In genomic region chr10:19849771-19850365, GRCm38 (mm10) we compare ENCODE assay signal across 8 mouse cellular contexts. TPM values are rescaled to one million over a fixed set of nuclear protein-coding genes. Genes with fewer than 3 reads are reported as not detected.
A peak's percentile ranks its signal among the peaks of the same experiment; 100 is the strongest.
DNase-seq lines count a peak whose midpoint lies in the region; ATAC-seq and TF ChIP-seq lines count a peak whose summit lies in the region.

No protein-coding gene starts in this region.

- no peak overlapping the region for H3K27ac ChIP-seq in gastrocnemius, adult 2 months
- no peak overlapping the region for H3K27ac ChIP-seq in embryonic facial prominence, embryonic 13.5 days

- DNase-seq in gastrocnemius, adult 2 months, result peak; percentile 16
- DNase-seq in gastrocnemius, adult 8-10 months (ENCODE audit: low spot score in 2 of 2), result no peak
- DNase-seq in induced T-regulatory cell, adult 2 months (ENCODE audit: low read depth), result peak; percentile 46
- DNase-seq in naive thymus-derived CD4-positive, alpha-beta T cell, adult 2 months (ENCODE audit: low read depth), result peak; percentile 20
- DNase-seq in urinary bladder, adult 18-20 months (ENCODE audit: low spot score in 2 of 2), result no peak
- no peak for DNase-seq in frontal cortex, adult 2 months (ENCODE audit: extremely low spot score in 1 of 2, low spot score in 1 of 2)

- TF ChIP-seq CTCF in gastrocnemius, adult 2 months (IDR thresholded peaks at IDR 0.05), result no peak

- peak overlapping the region; percentile 70 for H3K4me3 ChIP-seq in gastrocnemius, adult 2 months
- H3K4me3 ChIP-seq in embryonic facial prominence, embryonic 13.5 days, result peak overlapping the region; percentile 60

- peaks cover 30% of the 10 kb centered on the region for H3K4me1 ChIP-seq in embryonic facial prominence, embryonic 13.5 days

- H3K4me2 ChIP-seq in embryonic facial prominence, embryonic 13.5 days, result peak overlapping the region; percentile 99

- WGBS in embryonic facial prominence, embryonic 13.5 days, result 1% methylated on average over 28 of the region's 32 CpGs

- H3K36me3 ChIP-seq in embryonic facial prominence, embryonic 13.5 days, result no peaks in the 10 kb centered on the region

- ATAC-seq in CD4-positive, CD25-positive, alpha-beta regulatory T cell, adult 4 months, result peak; percentile 10
- 0 out of 2 replicates have a peak, but pooled peaks have one; percentile 22 for ATAC-seq in embryonic facial prominence, embryonic 13.5 days (ENCODE audit: insufficient number of reproducible peaks, insufficient read depth, low FRiP score, low TSS enrichment, low read depth)

- H3K9me3 ChIP-seq in embryonic facial prominence, embryonic 13.5 days, result no peaks in the 10 kb centered on the region

- H3K27me3 ChIP-seq in embryonic facial prominence, embryonic 13.5 days, result peaks cover 73% of the 10 kb centered on the region

- peak overlapping the region; percentile 64 for H3K9ac ChIP-seq in embryonic facial prominence, embryonic 13.5 days

- intact Hi-C loops in gastrocnemius, adult 2 months (cut with DNase I), result no loop called here

RNA-seq across cellular contexts. Expression of gene Slc35d3, which starts 1.4 kb away (rescaled TPM):
- total RNA-seq in gastrocnemius, adult 2 months (2021), result not detected
- total RNA-seq in gastrocnemius, adult 8-10 months (2022), result not detected
- polyA plus RNA-seq in CD4-positive, CD25-positive, alpha-beta regulatory T cell, adult 4 months (2017; shearing (Covaris generic)), result not detected
- polyA plus RNA-seq in embryonic facial prominence, embryonic 13.5 days (2015; fragmentation: Nextera tagmentation; extraction: Ambion mirVana), result 0.27 and 0.48 TPM in 2 replicates
- polyA plus RNA-seq in frontal cortex, adult 2 months (2012; rRNA removed), result 7.5 and 8.9 TPM in 2 replicates

RNA-seq across cellular contexts. Expression of gene Pex7, which starts 57.6 kb away (rescaled TPM):
- 10 to 100 TPM; 16.1 to 23.8 TPM for total RNA-seq in gastrocnemius, adult 2 months (2021)
- total RNA-seq in gastrocnemius, adult 8-10 months (2022), result 10 to 100 TPM; 20.6 to 25.0 (median 24.3) TPM
- polyA plus RNA-seq in CD4-positive, CD25-positive, alpha-beta regulatory T cell, adult 4 months (2017; shearing (Covaris generic)), result 1 to 10 TPM; 3.0 to 5.1 TPM
- 21.5 and 24.9 TPM in 2 replicates for polyA plus RNA-seq in embryonic facial prominence, embryonic 13.5 days (2015; fragmentation: Nextera tagmentation; extraction: Ambion mirVana)
- 31.8 and 36.1 TPM in 2 replicates for polyA plus RNA-seq in frontal cortex, adult 2 months (2012; rRNA removed)

Comparison
In these comparisons a context has a peak if more than half of its experiments do, and no peak if none do; other contexts are left out.
1. DNase-seq: peak in gastrocnemius, adult 2 months (single experiment), induced T-regulatory cell, adult 2 months (single experiment) and naive thymus-derived CD4-positive, alpha-beta T cell, adult 2 months (single experiment); none in gastrocnemius, adult 8-10 months (0 of 2), urinary bladder, adult 18-20 months (0 of 2) and frontal cortex, adult 2 months (0 of 2).